Mouse (Mus musculus): ENCODE results near the gene Gm17374. TPM values are rescaled to one million over a fixed set of nuclear protein-coding genes. Genes with fewer than 3 reads are reported as not detected.
"Not testable (repeated sequence)": the region's sequence is repeated elsewhere in the genome, so short reads cannot be mapped to it uniquely, and the experiment has no call there.

Gm17374 gene
- total RNA-seq (2021) = not detected
- long read RNA-seq, experiment 1 = 0 reads
- long read RNA-seq, experiment 2, partial matches to known transcripts = 0 of 1 reads
- long read RNA-seq, experiment 2, other reads (novel, unspliced or antisense) = 1 of 1 reads

GRCm38 (mm10) chr2:140151743-140152142 is at the start of gene Gm17374:
Gene Gm17374, plus strand, starts transcription at chr2:140152043.
- DNase-seq (ENCODE audit: low spot score in 2 of 2) = not testable (repeated sequence)

GRCm38 (mm10) chr2:140104951-140105350 is 46.9 kb upstream of the Gm17374 start:
- no peak for DNase-seq (ENCODE audit: low spot score in 2 of 2)

- DNase-seq (ENCODE audit: low spot score in 2 of 2) = no peak
These were observed 44.2 kb upstream of the Gm17374 start for GRCm38 (mm10) chr2:140107641-140108040.

GRCm38 (mm10) chr2:140108945-140109344 is 42.9 kb upstream of the Gm17374 start:
- DNase-seq (ENCODE audit: low spot score in 2 of 2) = no peak

GRCm38 (mm10) chr2:140113851-140114250 is 38.0 kb upstream of the Gm17374 start:
- DNase-seq (ENCODE audit: low spot score in 2 of 2) = no peak

GRCm38 (mm10) chr2:140125516-140125915 is 26.3 kb upstream of the Gm17374 start:
- DNase-seq (ENCODE audit: low spot score in 2 of 2) = no peak

- no peak for DNase-seq (ENCODE audit: low spot score in 2 of 2)
These were observed 7.4 kb downstream of the Gm17374 start for GRCm38 (mm10) chr2:140159186-140159730.

- no peak for DNase-seq (ENCODE audit: low spot score in 2 of 2)
These were observed 11.6 kb downstream of the Gm17374 start for GRCm38 (mm10) chr2:140163351-140163854.

- no peak for DNase-seq (ENCODE audit: low spot score in 2 of 2)
These were observed 17.2 kb downstream of the Gm17374 start for GRCm38 (mm10) chr2:140169057-140169456.

- DNase-seq (ENCODE audit: low spot score in 2 of 2) = peak; percentile 93
These were observed 18.4 kb downstream of the Gm17374 start, which contains the start of the genes Esf1 and Ndufaf5 for GRCm38 (mm10) chr2:140170127-140170802. Gene Esf1, minus strand, starts transcription at chr2:140170564. Gene Ndufaf5, plus strand, starts transcription at chr2:140170649.

GRCm38 (mm10) chr2:140170803-140171553 is 19.1 kb downstream of the Gm17374 start:
- no peak for DNase-seq (ENCODE audit: low spot score in 2 of 2)

- not testable (repeated sequence) for DNase-seq (ENCODE audit: low spot score in 2 of 2)
These were observed 33.9 kb downstream of the Gm17374 start for GRCm38 (mm10) chr2:140185685-140186210.

GRCm38 (mm10) chr2:140200713-140201112 is 48.9 kb downstream of the Gm17374 start:
- DNase-seq (ENCODE audit: low spot score in 2 of 2) = no peak

GRCm38 (mm10) chr2:140202573-140202972 is 50.7 kb downstream of the Gm17374 start:
- DNase-seq (ENCODE audit: low spot score in 2 of 2) = no peak

Other genes with a start within 250 kb of the Gm17374 start
- gene Tasp1, start 85.2 kb upstream of the Gm17374 start, total RNA-seq (2021) = 10 to 100 TPM; 14.3 to 15.7 TPM
- 10 to 100 TPM; 26.7 to 27.4 TPM for gene Esf1, start 18.5 kb downstream of the Gm17374 start, total RNA-seq (2021)
- 10 to 100 TPM; 18.1 to 19.5 TPM for gene Ndufaf5, start 18.6 kb downstream of the Gm17374 start, total RNA-seq (2021)
- not detected for gene Sel1l2, start 237.7 kb downstream of the Gm17374 start, total RNA-seq (2021)
- gene Macrod2, start 243.3 kb downstream of the Gm17374 start, total RNA-seq (2021) = 1 to 10 TPM; 7.4 to 9.6 TPM

All from adrenal gland, postnatal 4 days (tissue).